Mouse (Mus musculus): ENCODE results near the gene Auts2. TPM values are rescaled to one million over a fixed set of nuclear protein-coding genes. Genes with fewer than 3 reads are reported as not detected.

The Auts2 gene
- total RNA-seq, 2 experiments from 2014 or later: 43.4 to 57.3 TPM

- DNase-seq (ENCODE audit: low spot score in 2 of 2): no peak
These were observed 148.2 kb downstream of the Auts2 start for GRCm38 (mm10) chr5:132394800-132395575.

GRCm38 (mm10) chr5:132391831-132392763 is 151.0 kb downstream of the Auts2 start:
- no peak for DNase-seq (ENCODE audit: low spot score in 2 of 2)

- no peak for DNase-seq (ENCODE audit: low spot score in 2 of 2)
These were observed 154.4 kb downstream of the Auts2 start for GRCm38 (mm10) chr5:132388746-132389145.

- no peak for DNase-seq (ENCODE audit: low spot score in 2 of 2)
These were observed 157.8 kb downstream of the Auts2 start for GRCm38 (mm10) chr5:132385244-132385855.

GRCm38 (mm10) chr5:132380261-132380660 is 162.9 kb downstream of the Auts2 start:
- no peak for DNase-seq (ENCODE audit: low spot score in 2 of 2)

- DNase-seq (ENCODE audit: low spot score in 2 of 2): no peak
These were observed 164.2 kb downstream of the Auts2 start for GRCm38 (mm10) chr5:132378977-132379376.

GRCm38 (mm10) chr5:132375130-132375529 is 168.0 kb downstream of the Auts2 start:
- DNase-seq (ENCODE audit: low spot score in 2 of 2): no peak

GRCm38 (mm10) chr5:132373471-132374075 is 169.6 kb downstream of the Auts2 start:
- peak in 1 of 2 experiments; percentile 29 for DNase-seq (ENCODE audit: low spot score in 2 of 2)

GRCm38 (mm10) chr5:132372605-132373004 is 170.5 kb downstream of the Auts2 start:
- DNase-seq (ENCODE audit: low spot score in 2 of 2): no peak

GRCm38 (mm10) chr5:132368678-132369088 is 174.5 kb downstream of the Auts2 start:
- DNase-seq (ENCODE audit: low spot score in 2 of 2): peak in 1 of 2 experiments; percentile 55

- no peak for DNase-seq (ENCODE audit: low spot score in 2 of 2)
These were observed 181.9 kb downstream of the Auts2 start for GRCm38 (mm10) chr5:132361276-132361675.

GRCm38 (mm10) chr5:132357726-132358125 is 185.4 kb downstream of the Auts2 start:
- no peak for DNase-seq (ENCODE audit: low spot score in 2 of 2)

GRCm38 (mm10) chr5:132355935-132356334 is 187.2 kb downstream of the Auts2 start:
- no peak for DNase-seq (ENCODE audit: low spot score in 2 of 2)

GRCm38 (mm10) chr5:132352437-132352836 is 190.7 kb downstream of the Auts2 start:
- DNase-seq (ENCODE audit: low spot score in 2 of 2): no peak

GRCm38 (mm10) chr5:132351139-132351538 is 192.0 kb downstream of the Auts2 start:
- DNase-seq (ENCODE audit: low spot score in 2 of 2): no peak

GRCm38 (mm10) chr5:132341315-132341714 is 201.8 kb downstream of the Auts2 start:
- no peak for DNase-seq (ENCODE audit: low spot score in 2 of 2)

- DNase-seq (ENCODE audit: low spot score in 2 of 2): no peak
These were observed 205.5 kb downstream of the Auts2 start for GRCm38 (mm10) chr5:132337677-132338076.

- no peak for DNase-seq (ENCODE audit: low spot score in 2 of 2)
These were observed 207.4 kb downstream of the Auts2 start for GRCm38 (mm10) chr5:132335719-132336118.

GRCm38 (mm10) chr5:132334796-132335195 is 208.3 kb downstream of the Auts2 start:
- DNase-seq (ENCODE audit: low spot score in 2 of 2): no peak

GRCm38 (mm10) chr5:132333744-132334143 is 209.4 kb downstream of the Auts2 start:
- no peak for DNase-seq (ENCODE audit: low spot score in 2 of 2)

- DNase-seq (ENCODE audit: low spot score in 2 of 2): no peak
These were observed 210.6 kb downstream of the Auts2 start for GRCm38 (mm10) chr5:132332521-132332920.
